Mouse (Mus musculus) liver (tissue): ENCODE results near the gene D630003M21Rik.

Experiments
- DNase-seq: peaks from one replicate; pipeline ENCODE4 v3.0.0-alpha.2; 2020; ENCODE audit warnings: mixed read lengths

The D630003M21Rik gene

GRCm38 (mm10) chr2:158233106-158233505 lies 4.1 kb upstream of the D630003M21Rik start:
- no peak for DNase-seq

GRCm38 (mm10) chr2:158232414-158232813 lies 3.4 kb upstream of the D630003M21Rik start:
- no peak for DNase-seq

- DNase-seq, result no peak
These were observed 2.0 kb upstream of the D630003M21Rik start for GRCm38 (mm10) chr2:158231071-158231470.

GRCm38 (mm10) chr2:158230617-158231016 lies 1.6 kb upstream of the D630003M21Rik start:
- no peak for DNase-seq

- DNase-seq, result no peak
These were observed 476 bp upstream of the D630003M21Rik start for GRCm38 (mm10) chr2:158229503-158229892.

GRCm38 (mm10) chr2:158225301-158225700 lies 3.7 kb downstream of the D630003M21Rik start:
- no peak for DNase-seq

- DNase-seq, result no peak
These were observed 5.5 kb downstream of the D630003M21Rik start for GRCm38 (mm10) chr2:158223497-158223896.

GRCm38 (mm10) chr2:158222664-158223063 lies 6.4 kb downstream of the D630003M21Rik start:
- no peak for DNase-seq

- no peak for DNase-seq
These were observed 7.5 kb downstream of the D630003M21Rik start for GRCm38 (mm10) chr2:158221446-158222084.

GRCm38 (mm10) chr2:158219562-158219961 lies 9.5 kb downstream of the D630003M21Rik start:
- DNase-seq, result no peak

GRCm38 (mm10) chr2:158216510-158216909 lies 12.5 kb downstream of the D630003M21Rik start:
- no peak for DNase-seq

GRCm38 (mm10) chr2:158215283-158216117 lies 13.5 kb downstream of the D630003M21Rik start:
- DNase-seq, result peak; percentile 9

GRCm38 (mm10) chr2:158211764-158212471 lies 17.1 kb downstream of the D630003M21Rik start:
- DNase-seq, result no peak

- no peak for DNase-seq
These were observed 18.1 kb downstream of the D630003M21Rik start for GRCm38 (mm10) chr2:158210958-158211357.

GRCm38 (mm10) chr2:158210503-158210902 lies 18.5 kb downstream of the D630003M21Rik start:
- DNase-seq, result no peak

GRCm38 (mm10) chr2:158209776-158210175 lies 19.2 kb downstream of the D630003M21Rik start:
- DNase-seq, result no peak

GRCm38 (mm10) chr2:158207848-158208247 lies 21.2 kb downstream of the D630003M21Rik start:
- DNase-seq, result peak; percentile 63

- DNase-seq, result peak; percentile 80
These were observed 24.9 kb downstream of the D630003M21Rik start for GRCm38 (mm10) chr2:158204114-158204513.

- no peak for DNase-seq
These were observed 25.3 kb downstream of the D630003M21Rik start for GRCm38 (mm10) chr2:158203686-158204085.

- DNase-seq, result no peak
These were observed 29.7 kb downstream of the D630003M21Rik start for GRCm38 (mm10) chr2:158199281-158199680.

GRCm38 (mm10) chr2:158198861-158199260 lies 30.2 kb downstream of the D630003M21Rik start:
- no peak for DNase-seq

- no peak for DNase-seq
These were observed 31.1 kb downstream of the D630003M21Rik start for GRCm38 (mm10) chr2:158197971-158198370.

GRCm38 (mm10) chr2:158194945-158195640 lies 33.9 kb downstream of the D630003M21Rik start:
- DNase-seq, result peak; percentile 48
